Mouse (Mus musculus) forebrain, postnatal 0 days (tissue): ENCODE results near the gene Slc35e4. TPM values are rescaled to one million over a fixed set of nuclear protein-coding genes. Genes with fewer than 3 reads are reported as not detected.

ENCODE experiments used
- ATAC-seq: fragments of 200-750 bp; cut with Nextera tagmentation; 2 replicates; pipeline ENCODE4 v1.8.0; 2017; ENCODE audit warnings: mild to moderate bottlenecking, moderate library complexity
- DNase-seq: peaks from one replicate; pipeline ENCODE4 v3.0.0-alpha.2; 2015
- H3K27ac ChIP-seq: fragments of 300-500 bp; sonication (generic); 2 replicates; pipeline ENCODE4 v1.5.1; 2014; ENCODE audit warnings: low read depth, mild to moderate bottlenecking, antibody characterized with exemption, low read length, moderate library complexity, mixed read lengths
- H3K27me3 ChIP-seq: fragments of 300-500 bp; sonication (generic); 2 replicates; pipeline ENCODE4 v1.6.1; 2014; ENCODE audit warnings: mild to moderate bottlenecking, low read length, mixed read lengths; ENCODE audit not compliant: insufficient read depth
- H3K36me3 ChIP-seq: fragments of 300-500 bp; sonication (generic); 2 replicates; pipeline ENCODE4 v1.6.1; 2014; ENCODE audit warnings: mild to moderate bottlenecking, moderate library complexity; ENCODE audit not compliant: insufficient read depth
- H3K4me1 ChIP-seq: fragments of 300-500 bp; sonication (generic); 2 replicates; pipeline ENCODE4 v1.6.1; 2014; ENCODE audit warnings: antibody characterized with exemption; ENCODE audit not compliant: insufficient read depth
- H3K4me2 ChIP-seq: fragments of 300-500 bp; sonication (generic); 2 replicates; pipeline ENCODE4 v1.6.1; 2014; ENCODE audit warnings: low read depth, mild to moderate bottlenecking, moderate library complexity
- H3K4me3 ChIP-seq: fragments of 300-500 bp; sonication (generic); 2 replicates; pipeline ENCODE4 v1.5.1; 2014; ENCODE audit warnings: low read depth, low read length, mixed read lengths
- H3K9ac ChIP-seq: fragments of 300-500 bp; sonication (generic); 2 replicates; pipeline ENCODE4 v1.6.1; 2014; ENCODE audit warnings: mild to moderate bottlenecking
- H3K9me3 ChIP-seq: fragments of 300-500 bp; sonication (generic); 2 replicates; pipeline ENCODE4 v1.6.1; 2016; ENCODE audit warnings: low read length
- CTCF ChIP-seq: sonication (generic); IDR thresholded peaks from 2 replicates; pipeline ENCODE4 v1.5.1; 2016; ENCODE audit warnings: antibody characterized with exemption, control low read depth, low read depth
- WGBS: fragments of 180-500 bp; shearing (Covaris S2); extraction: QIAGEN DNeasy Blood & Tissue Kit; methylation state at CpG from one replicate; pipeline ENCODE4 v1.1.7; 2014; 5-methylcytosine and 5-hydroxymethylcytosine counted together
- polyA plus RNA-seq: library from polyadenylated mRNA; unstranded; fragments of >200 nt; fragmentation: Nextera tagmentation; extraction: Ambion mirVana; gene quantifications from 2 replicates; pipeline ENCODE4 v1.2.1, GENCODE M21; 2015
- total RNA-seq: library from RNA; depleted of rRNA; stranded (reverse); fragments of >200 nt; gene quantifications from 2 replicates; pipeline ENCODE4 v1.2.3, GENCODE M21; 2014

The Slc35e4 gene
- total and polyA plus RNA-seq, 2 experiments from 2014 or later, result 26.5 to 43.7 TPM

DNA sequence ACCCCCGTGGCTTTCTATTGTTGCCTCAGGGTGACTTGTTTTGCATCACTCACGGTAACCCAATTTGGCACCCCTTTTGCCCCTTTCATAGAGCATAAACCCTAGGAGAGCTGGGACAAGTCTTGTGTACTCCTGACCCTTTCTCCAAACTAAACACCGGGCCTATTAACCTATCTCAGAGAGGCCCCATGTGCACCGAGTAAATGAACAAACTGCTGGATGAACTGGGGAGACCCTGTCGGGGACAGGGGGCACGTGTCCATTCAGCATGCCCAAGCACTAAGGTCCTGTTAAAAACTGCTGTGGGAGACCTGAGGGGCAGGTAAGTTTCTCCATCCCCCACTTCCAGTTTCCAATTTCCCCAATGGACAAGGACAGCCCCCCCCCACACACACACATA lies 16.5 kb upstream of the Slc35e4 start:
- Histone ChIP-seq H3K27me3 (no peaks in the 10 kb centered on the region), H3K9me3 (no peaks in the 10 kb centered on the region), H3K4me3 (no peak overlapping the region), H3K27ac (no peak overlapping the region), H3K4me1 (0 out of 2 replicates have a peak, but pooled peaks cover 5% of the 10 kb centered on the region), H3K36me3 (no peaks in the 10 kb centered on the region), H3K4me2 (peak overlapping the region; percentile 57), H3K9ac (no peak overlapping the region)
- 29% methylated on average over 6 of the region's 6 CpGs for WGBS
- ATAC-seq (no peak), DNase-seq (no peak)
- no peak for TF ChIP-seq CTCF

DNA sequence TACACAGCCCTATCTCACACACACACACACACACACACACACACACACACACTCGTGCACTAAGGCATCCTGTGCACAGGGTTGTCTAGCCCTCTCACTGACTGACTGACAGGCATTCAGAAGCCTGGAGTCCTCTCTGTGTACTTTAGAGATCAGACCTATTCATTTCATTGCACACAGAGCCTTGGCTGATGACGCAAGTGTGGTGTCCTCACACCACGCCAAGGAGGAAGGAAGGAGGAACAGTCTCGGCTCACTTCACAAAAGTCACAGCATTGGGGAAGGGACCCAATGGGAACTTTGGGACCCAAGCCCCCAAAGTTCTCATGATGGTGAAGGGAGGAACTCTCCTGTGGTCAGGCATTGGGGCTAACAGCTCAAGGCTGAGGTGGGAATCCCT lies 15.6 kb upstream of the Slc35e4 start:
- 80% methylated on average over 4 of the region's 4 CpGs for WGBS
- H3K27me3 ChIP-seq, result no peaks in the 10 kb centered on the region

DNA sequence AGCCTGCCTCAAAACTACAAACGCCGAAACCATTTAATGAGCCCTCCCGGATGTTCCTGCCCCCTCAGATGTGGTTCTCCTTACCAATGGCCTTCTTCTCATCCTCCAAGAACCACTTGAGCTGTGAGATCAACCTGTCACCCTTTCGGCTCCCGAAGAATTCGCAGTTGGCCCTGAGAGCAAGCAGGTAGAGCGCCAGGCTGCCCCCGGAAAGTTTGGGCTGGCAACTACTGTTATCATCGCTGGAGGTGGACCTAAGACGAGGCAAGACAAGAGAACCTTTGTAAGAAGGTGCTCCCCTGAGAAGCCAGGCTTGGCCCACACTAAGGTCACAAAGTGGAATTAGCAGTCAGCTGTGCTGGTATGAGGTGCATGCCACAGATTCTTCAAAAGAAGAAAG lies 11.5 kb upstream of the Slc35e4 start:
- Histone ChIP-seq H3K27ac (no peak overlapping the region), H3K36me3 (no peaks in the 10 kb centered on the region), H3K4me1 (no peaks in the 10 kb centered on the region), H3K27me3 (no peaks in the 10 kb centered on the region), H3K4me2 (no peak overlapping the region), H3K9ac (no peak overlapping the region), H3K9me3 (no peaks in the 10 kb centered on the region), H3K4me3 (no peak overlapping the region)
- WGBS, result 92% methylated on average over 10 of the region's 10 CpGs
- ATAC-seq, result no peak
- TF ChIP-seq CTCF, result no peak
- DNase-seq, result no peak

More for the DNA sequence above, 15.6 kb upstream of the Slc35e4 start:
- TF ChIP-seq CTCF, result no peak
- Histone ChIP-seq H3K36me3 (no peaks in the 10 kb centered on the region), H3K4me2 (no peak overlapping the region), H3K4me3 (no peak overlapping the region), H3K9ac (no peak overlapping the region), H3K9me3 (no peaks in the 10 kb centered on the region), H3K4me1 (0 out of 2 replicates have a peak, but pooled peaks cover 5% of the 10 kb centered on the region), H3K27ac (no peak overlapping the region)
- ATAC-seq (no peak), DNase-seq (no peak)

DNA sequence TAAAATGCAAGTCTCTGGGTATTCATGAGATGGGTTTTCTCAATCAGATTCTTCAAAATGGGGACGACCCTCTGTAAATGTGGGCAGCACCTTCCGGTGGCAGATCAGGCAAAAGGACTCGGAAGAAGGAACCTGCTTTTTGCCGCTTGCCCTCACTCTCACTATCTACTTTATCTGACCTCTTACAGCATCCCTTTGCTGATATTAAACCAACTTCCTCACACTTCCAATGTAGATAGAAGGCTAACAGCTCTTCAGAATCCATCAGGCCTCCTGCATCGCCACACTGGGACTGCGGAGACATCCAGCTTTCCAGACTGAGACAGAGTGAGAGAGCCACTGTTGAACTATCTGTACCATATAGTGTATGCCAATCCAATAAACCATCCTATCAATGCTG lies 8.3 kb upstream of the Slc35e4 start:
- Histone ChIP-seq H3K4me2 (no peak overlapping the region), H3K27ac (no peak overlapping the region), H3K4me3 (no peak overlapping the region), H3K9me3 (no peaks in the 10 kb centered on the region), H3K9ac (no peak overlapping the region), H3K27me3 (no peaks in the 10 kb centered on the region), H3K4me1 (no peaks in the 10 kb centered on the region), H3K36me3 (no peaks in the 10 kb centered on the region)
- DNase-seq (no peak), ATAC-seq (no peak)
- 96% methylated on average over 6 of the region's 6 CpGs for WGBS
- no peak for TF ChIP-seq CTCF

DNA sequence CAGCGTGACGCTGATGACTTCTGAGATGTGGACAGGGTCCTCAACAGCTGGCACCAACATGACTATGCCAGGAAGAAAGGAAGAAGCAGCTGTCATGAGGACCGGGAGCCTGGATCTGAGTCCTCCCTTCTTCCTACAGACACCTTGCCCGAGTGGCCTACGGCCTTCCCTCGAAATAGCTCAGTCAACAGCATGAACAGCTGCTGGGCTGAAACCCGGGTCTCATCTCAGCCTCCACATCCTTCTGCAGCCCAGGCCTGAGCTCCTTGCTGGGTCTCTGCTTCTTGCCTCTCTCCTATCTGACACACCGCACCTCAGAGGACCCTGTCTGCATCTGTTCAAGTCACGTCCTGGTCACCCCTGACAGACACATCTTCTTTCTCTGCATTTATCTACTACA lies 7.7 kb upstream of the Slc35e4 start:
- DNase-seq, result no peak
- Histone ChIP-seq H3K9me3 (no peaks in the 10 kb centered on the region), H3K4me1 (no peaks in the 10 kb centered on the region), H3K9ac (no peak overlapping the region), H3K27me3 (no peaks in the 10 kb centered on the region), H3K36me3 (no peaks in the 10 kb centered on the region), H3K4me3 (no peak overlapping the region), H3K4me2 (no peak overlapping the region), H3K27ac (no peak overlapping the region)
- 96% methylated on average over 9 of the region's 9 CpGs for WGBS
- no peak for TF ChIP-seq CTCF
- no peak for ATAC-seq

DNA sequence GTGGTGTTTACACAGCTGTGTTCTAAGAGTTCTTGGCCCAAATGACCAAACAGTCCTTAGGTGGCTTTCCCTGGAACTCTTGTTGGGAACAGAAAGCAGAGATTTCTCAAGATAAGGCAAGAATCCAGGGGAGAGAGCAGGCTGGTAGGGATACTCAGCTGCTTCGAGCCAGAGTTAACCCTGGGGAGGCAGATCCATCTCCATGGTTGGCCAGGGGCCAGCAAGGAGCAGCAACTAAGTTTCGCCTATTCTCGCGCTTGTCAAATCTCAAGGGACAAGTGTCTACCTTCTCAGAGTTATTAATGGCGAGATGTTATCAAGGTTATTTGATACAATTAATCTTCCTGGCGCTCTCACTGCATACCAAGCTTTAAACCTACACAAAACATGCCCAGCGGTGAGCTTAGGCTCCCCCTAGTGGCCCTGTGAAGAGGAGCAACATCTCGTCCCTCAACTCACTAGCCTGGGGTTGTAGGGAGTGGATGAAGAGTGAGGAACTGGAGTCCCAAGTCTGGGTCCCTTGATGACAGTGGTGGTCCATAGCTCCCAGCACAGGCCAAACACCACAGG lies 6.9 kb upstream of the Slc35e4 start:
- Histone ChIP-seq H3K4me3 (no peak overlapping the region), H3K9me3 (no peaks in the 10 kb centered on the region), H3K27me3 (no peaks in the 10 kb centered on the region), H3K27ac (no peak overlapping the region), H3K9ac (no peak overlapping the region), H3K4me1 (no peaks in the 10 kb centered on the region), H3K4me2 (no peak overlapping the region), H3K36me3 (no peaks in the 10 kb centered on the region)
- ATAC-seq (0 out of 2 replicates have a peak, but pooled peaks have one; percentile 61), DNase-seq (peak; percentile 75)
- WGBS, result 25% methylated on average over 8 of the region's 8 CpGs
- peak; percentile 84 for TF ChIP-seq CTCF

DNA sequence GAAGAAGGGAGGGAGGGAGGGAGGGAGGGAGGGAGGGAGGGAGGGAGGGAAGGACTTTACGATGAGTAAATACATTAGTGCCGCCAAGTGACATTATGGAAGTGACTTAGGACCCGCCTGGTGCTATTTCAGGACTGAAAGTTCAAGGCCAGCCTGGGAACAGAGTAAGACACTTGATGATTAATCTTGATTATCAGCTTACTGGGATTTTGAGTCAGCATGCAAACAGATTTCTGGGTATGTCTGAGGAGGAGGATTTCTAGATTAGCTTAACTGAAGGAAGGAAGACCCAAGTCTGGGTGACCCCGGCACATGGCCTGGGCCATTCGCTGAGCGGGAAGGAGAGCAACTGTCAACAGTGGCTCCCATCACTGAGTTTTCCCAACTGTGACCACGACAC lies 6.0 kb upstream of the Slc35e4 start:
- no peaks in the 10 kb centered on the region for H3K9me3 ChIP-seq
- no peaks in the 10 kb centered on the region for H3K27me3 ChIP-seq
- no peaks in the 10 kb centered on the region for H3K4me1 ChIP-seq
- H3K4me3 ChIP-seq, result no peak overlapping the region
- no peak overlapping the region for H3K27ac ChIP-seq
- no peak for TF ChIP-seq CTCF
- H3K9ac ChIP-seq, result no peak overlapping the region
- H3K4me2 ChIP-seq, result no peak overlapping the region
- ATAC-seq (no peak), DNase-seq (no peak)
- no peaks in the 10 kb centered on the region for H3K36me3 ChIP-seq
- WGBS, result 89% methylated on average over 7 of the region's 7 CpGs
